Mouse (Mus musculus): ENCODE measurements around the gene Rpusd1.
"Not testable (repeated sequence)": the region's sequence is repeated elsewhere in the genome, so short reads cannot be mapped to it uniquely, and the experiment has no call there.

- not testable (repeated sequence) for TF ChIP-seq CTCF, EP300 (IDR thresholded peaks at IDR 0.05; ENCODE audit: low read depth)
Observed at GRCm38 (mm10) chr17:25741471-25741870, 14.0 kb downstream of the Rpusd1 start.

Data from liver, postnatal 0 days (tissue).